Mouse (Mus musculus): ENCODE measurements at regions not wholly inside any gene's neighbourhood (a gene's known extent, or its start where the extent isn't known, plus 50 kb on each side); places are given as distances from the start of the nearest gene placed in this dataset.

DNA sequence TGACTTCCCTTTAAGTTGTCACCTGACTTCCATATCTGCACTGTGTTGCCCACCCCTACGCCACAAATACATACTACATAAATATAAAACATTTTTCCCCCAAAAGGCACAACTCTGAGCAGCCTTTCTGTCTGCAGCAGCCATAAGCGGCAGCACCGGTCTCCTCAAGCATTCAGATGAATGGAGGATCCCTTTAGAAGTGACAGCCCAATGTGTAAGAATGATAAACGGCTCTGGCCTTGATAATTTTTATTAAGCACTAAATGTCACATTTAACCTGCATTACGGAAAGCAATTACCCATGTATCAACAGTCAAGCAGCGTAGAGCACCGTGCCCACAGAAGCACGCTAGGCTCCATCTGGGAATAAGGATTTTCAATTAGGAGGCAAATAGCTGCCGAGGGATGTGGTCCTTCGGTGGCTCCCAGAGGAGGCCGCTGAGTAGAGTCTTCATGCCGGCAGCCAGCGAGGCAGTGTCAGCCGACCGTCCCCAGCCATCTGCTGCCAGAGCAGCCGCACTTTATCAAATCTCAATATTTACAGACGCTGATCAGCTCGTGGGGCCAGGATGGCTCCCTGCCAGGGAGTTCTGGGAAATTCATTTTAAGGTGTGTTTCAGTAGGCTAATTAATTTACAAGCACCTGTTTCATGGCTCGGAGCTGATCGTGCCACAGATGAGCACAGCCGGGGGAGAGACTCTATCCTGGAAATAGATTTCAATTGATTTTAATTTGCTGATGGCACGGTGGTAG lies 190.3 kb downstream of the Tex29 start:
- H3K27me3 ChIP-seq = peaks cover 10% of the 10 kb centered on the region
- ATAC-seq (no peak), DNase-seq (ENCODE audit: low read depth, low spot score) (no peak)
- in situ Hi-C loops (cut with MboI; ENCODE audit: low pct_unique_long_range_greater_than_20kb) = no loop called here
- CTCF ChIA-PET = interaction anchor here (0.6 kb wide), 1 partner anchor 603 kb away, joined by 3 read pairs; no protein-coding TSS in a partner anchor
- TF ChIP-seq CTCF (IDR thresholded peaks at IDR 0.05) = no peak
- POLR2A ChIA-PET = no interaction called here

DNA sequence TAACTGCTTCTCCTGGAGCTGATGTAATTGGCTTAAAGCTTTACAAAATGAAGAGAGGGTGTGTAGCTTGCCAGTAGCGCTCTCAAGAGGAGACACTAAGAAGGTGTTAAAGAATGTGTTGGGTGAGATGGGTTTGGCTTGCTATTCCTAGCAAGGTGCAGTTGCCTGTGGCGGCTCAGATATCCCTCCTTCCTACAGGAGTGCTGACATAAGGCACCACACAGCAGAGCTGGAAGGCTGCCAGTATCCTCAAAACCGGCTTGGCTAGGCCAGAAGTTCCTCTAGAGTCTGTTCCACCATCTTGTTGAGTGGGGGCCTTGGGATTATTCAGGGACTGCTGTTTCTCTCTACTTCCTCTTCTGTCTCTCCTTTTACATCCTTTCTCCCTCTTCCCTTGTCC lies 191.5 kb downstream of the Tex29 start:
- DNase-seq (ENCODE audit: low read depth, low spot score) = no peak
- ChIA-PET POLR2A (no interaction called here), CTCF (no interaction called here)
- no peak for ATAC-seq
- peaks cover 7% of the 10 kb centered on the region for H3K27me3 ChIP-seq
- in situ Hi-C loops (cut with MboI; ENCODE audit: low pct_unique_long_range_greater_than_20kb) = no loop called here
- no peak for TF ChIP-seq CTCF (IDR thresholded peaks at IDR 0.05)

DNA sequence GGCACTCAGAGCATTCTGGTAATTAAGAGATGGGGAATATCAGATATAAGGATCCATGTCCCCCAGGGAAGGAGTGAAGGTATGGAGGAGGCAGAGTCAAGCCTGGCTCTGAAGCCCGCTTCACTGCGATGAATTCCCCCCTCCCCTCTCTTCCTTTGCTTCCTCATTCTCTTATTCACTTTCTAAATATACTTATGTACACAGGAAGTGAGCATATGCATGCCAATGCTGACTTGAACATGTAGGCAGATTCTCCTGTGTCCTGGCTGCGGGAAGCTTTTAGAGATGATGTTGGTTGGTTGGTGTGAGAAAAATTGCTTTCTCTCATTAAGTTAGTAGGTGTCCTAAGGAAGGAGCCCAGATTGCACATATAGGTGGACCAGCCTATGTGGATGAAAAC lies 192.1 kb downstream of the Tex29 start:
- peaks cover 7% of the 10 kb centered on the region for H3K27me3 ChIP-seq
- POLR2A ChIA-PET = no interaction called here
- CTCF ChIA-PET = no interaction called here
- no peak for ATAC-seq
- no peak for TF ChIP-seq CTCF (IDR thresholded peaks at IDR 0.05)
- in situ Hi-C loops (cut with MboI; ENCODE audit: low pct_unique_long_range_greater_than_20kb) = no loop called here
- DNase-seq (ENCODE audit: low read depth, low spot score) = no peak

DNA sequence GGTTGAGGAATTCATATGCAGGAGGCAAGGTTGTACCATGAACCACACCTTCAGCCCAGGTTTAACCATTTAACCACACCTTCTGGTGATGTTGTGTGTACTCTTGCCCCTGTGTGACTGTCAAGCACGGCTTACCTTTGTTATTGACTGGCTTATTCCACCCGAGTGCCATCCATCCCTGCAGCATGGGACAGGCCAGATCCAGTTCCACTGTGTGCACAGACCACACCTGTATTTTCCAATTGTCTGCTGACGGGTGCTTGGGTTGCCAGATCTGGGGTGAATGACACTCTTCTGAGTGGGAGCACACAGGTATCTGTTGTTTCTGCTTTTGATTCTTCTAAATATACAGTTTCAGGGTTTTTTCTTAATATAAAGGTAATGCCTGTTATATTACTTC lies 196.1 kb downstream of the Tex29 start:
- in situ Hi-C loops (cut with MboI; ENCODE audit: low pct_unique_long_range_greater_than_20kb) = no loop called here
- ATAC-seq (no peak), DNase-seq (ENCODE audit: low read depth, low spot score) (no peak)
- ChIA-PET POLR2A (no interaction called here), CTCF (no interaction called here)
- H3K27me3 ChIP-seq = peaks cover 7% of the 10 kb centered on the region
- no peak for TF ChIP-seq CTCF (IDR thresholded peaks at IDR 0.05)

DNA sequence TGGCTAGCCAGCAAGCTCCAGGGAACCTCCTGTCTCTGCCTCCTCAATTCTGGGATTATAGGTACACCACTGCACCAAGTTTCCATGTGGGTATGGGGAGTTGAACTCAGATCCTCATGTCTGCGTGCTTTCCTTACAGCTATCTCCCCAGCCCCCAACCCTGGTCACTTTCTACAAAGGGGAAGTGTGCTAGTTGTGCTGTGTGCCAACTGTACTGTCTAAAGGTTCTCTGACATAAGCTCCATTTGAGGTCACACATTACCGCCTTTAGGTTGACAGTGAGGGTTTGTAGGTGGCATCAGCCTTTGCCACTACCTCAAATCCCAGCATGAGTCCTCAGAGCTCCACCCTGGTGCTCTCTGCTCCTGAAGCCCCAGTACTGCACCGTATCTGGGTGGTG lies 200.7 kb downstream of the Tex29 start:
- ChIA-PET CTCF (no interaction called here), POLR2A (no interaction called here)
- no peak for ATAC-seq
- peaks cover 18% of the 10 kb centered on the region for H3K27me3 ChIP-seq
- DNase-seq (ENCODE audit: low read depth, low spot score) = no peak
- in situ Hi-C loops (cut with MboI; ENCODE audit: low pct_unique_long_range_greater_than_20kb) = no loop called here
- TF ChIP-seq CTCF (IDR thresholded peaks at IDR 0.05) = no peak

DNA sequence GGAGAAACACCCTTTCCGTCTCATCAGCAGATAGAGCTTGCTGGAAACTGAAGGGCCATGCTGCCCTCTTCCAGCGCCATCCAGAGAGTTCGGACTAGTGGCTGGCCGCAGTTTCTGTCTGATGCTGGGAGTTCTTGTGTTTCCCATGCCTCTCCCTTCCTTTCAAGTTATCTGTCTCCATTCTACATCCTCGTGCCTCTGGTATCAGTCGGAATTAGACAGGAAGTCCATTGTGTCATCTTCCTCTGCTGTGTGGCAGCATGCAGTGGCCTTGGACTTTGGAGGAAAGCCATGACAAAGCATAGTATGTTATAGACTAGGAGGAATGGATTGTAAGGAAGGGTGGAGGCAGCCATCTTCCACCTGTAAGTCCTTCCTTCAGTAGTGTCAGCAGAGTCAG lies 201.4 kb downstream of the Tex29 start:
- DNase-seq (ENCODE audit: low read depth, low spot score) = no peak
- TF ChIP-seq CTCF (IDR thresholded peaks at IDR 0.05) = no peak
- ChIA-PET POLR2A (no interaction called here), CTCF (no interaction called here)
- no peak for ATAC-seq
- in situ Hi-C loops (cut with MboI; ENCODE audit: low pct_unique_long_range_greater_than_20kb) = no loop called here
- peaks cover 18% of the 10 kb centered on the region for H3K27me3 ChIP-seq

DNA sequence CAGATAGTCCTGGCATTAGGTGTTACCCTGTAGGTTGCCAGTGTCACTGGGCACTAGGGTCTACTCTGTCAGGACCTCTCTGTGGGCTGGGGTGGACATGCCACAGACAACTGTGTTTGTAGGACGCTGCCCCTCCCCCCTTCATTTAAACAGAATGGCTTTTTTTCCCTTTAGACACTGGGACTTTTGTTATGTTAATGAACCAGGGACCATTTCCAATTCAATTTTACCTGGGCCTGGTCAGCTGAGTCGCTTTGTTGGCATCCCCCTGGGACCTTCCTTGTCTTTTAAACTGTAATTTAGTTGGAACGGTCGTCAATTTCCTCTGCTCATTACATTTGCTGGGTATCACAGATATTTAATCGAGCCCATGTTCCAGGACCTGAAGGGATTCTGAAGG lies 210.6 kb downstream of the Tex29 start:
- no peak for TF ChIP-seq CTCF (IDR thresholded peaks at IDR 0.05)
- H3K27me3 ChIP-seq = no peaks in the 10 kb centered on the region
- in situ Hi-C loops (cut with MboI; ENCODE audit: low pct_unique_long_range_greater_than_20kb) = no loop called here
- ATAC-seq (no peak), DNase-seq (ENCODE audit: low read depth, low spot score) (no peak)
- CTCF ChIA-PET = no interaction called here
- POLR2A ChIA-PET = no interaction called here

DNA sequence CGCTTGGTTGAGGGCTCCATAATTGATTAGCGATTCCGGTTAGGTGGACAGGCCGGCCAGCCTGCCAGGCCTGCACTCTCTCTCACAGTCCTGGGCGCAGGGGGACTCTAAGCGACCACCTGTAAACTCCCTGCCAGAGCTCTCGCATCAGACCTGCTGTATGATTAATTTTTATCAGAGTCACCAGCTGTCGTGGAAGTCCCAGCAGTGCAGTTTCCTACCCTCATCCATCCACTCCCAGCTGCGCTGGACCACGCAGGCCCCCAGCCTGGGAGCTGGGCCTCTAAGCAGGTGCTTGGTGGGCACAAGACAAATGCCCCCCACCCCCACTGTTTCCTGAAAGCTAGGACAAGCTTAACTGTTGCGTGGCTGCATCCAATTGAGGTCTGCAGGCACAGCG lies 211.1 kb downstream of the Tex29 start:
- POLR2A ChIA-PET = no interaction called here
- no peak for DNase-seq (ENCODE audit: low read depth, low spot score)
- no peak for TF ChIP-seq CTCF (IDR thresholded peaks at IDR 0.05)
- H3K27me3 ChIP-seq = no peaks in the 10 kb centered on the region
- in situ Hi-C loops (cut with MboI; ENCODE audit: low pct_unique_long_range_greater_than_20kb) = no loop called here
- CTCF ChIA-PET = no interaction called here
- no peak for ATAC-seq

DNA sequence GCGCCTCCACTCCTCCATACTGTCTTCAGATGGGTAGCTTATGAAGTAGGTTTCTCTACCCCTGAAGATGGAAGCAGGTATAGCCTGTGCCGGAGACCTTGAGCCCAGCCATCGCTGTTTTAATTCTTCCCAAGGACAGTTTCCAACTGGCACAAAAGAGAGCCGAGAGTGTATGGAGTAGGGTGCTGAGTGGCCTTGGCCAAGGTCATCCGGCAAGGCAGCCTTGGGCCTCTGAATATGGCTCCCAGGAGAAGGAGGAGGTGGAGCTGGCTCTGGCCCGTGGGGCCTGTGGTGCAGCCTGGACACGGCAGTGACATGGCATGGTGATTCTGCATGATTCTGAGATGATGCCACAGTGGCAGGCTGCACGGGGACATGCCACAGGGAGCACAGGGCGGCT lies 215.7 kb downstream of the Tex29 start:
- DNase-seq (ENCODE audit: low read depth, low spot score) (no peak), ATAC-seq (no peak)
- H3K27me3 ChIP-seq = peaks cover 11% of the 10 kb centered on the region
- in situ Hi-C loops (cut with MboI; ENCODE audit: low pct_unique_long_range_greater_than_20kb) = no loop called here
- TF ChIP-seq CTCF (IDR thresholded peaks at IDR 0.05) = no peak
- CTCF ChIA-PET = no interaction called here
- POLR2A ChIA-PET = no interaction called here

DNA sequence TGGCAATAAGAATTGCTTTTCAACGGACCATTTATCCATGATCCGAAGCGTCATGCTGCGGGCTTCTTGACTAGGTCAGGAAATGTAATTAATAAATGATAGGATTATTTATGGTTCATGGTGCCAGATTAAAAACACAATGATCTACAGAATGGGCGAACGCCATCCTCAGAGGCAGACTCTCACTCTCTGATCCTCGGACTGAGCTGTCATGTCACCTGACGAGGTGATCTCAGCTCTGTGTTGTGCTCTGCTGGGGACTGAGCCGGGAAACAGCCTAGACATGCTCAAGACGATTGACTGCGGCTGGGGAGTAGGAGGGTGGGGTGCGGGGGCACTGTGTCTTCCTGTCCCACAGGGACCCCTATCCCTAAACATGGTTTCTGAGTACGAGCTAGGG lies 217.4 kb upstream of the A230072I06Rik start:
- no peak for ATAC-seq
- DNase-seq (ENCODE audit: low read depth, low spot score) = no peak
- peaks cover 16% of the 10 kb centered on the region for H3K27me3 ChIP-seq
- ChIA-PET CTCF (no interaction called here), POLR2A (no interaction called here)
- no peak for TF ChIP-seq CTCF (IDR thresholded peaks at IDR 0.05)
- in situ Hi-C loops (cut with MboI; ENCODE audit: low pct_unique_long_range_greater_than_20kb) = no loop called here

DNA sequence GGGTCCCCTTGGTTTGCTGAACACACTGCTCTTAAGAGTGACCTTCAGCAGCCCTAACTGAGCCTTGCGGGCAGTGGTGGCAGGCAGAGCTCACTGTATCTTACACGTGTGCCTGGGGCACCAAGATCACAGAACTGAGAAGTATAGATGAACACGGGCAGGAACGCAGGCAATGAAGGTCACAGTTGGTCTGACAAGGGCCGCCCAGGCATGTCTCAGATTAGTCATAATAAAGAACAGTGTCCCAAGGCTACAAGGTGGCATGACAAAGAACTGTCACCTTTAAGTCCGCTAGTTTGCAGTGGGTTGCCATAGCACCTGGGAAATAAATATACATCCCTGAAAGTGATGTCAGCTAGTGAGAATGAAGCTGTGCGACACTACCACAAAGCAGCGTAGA lies 215.9 kb upstream of the A230072I06Rik start:
- no peak for DNase-seq (ENCODE audit: low read depth, low spot score)
- TF ChIP-seq CTCF (IDR thresholded peaks at IDR 0.05) = no peak
- ChIA-PET CTCF (no interaction called here), POLR2A (interaction anchor here (0.6 kb wide), 1 partner anchor 634 kb away, joined by 4 read pairs; no protein-coding TSS in a partner anchor)
- peaks cover 16% of the 10 kb centered on the region for H3K27me3 ChIP-seq
- in situ Hi-C loops (cut with MboI; ENCODE audit: low pct_unique_long_range_greater_than_20kb) = no loop called here
- ATAC-seq = no peak

DNA sequence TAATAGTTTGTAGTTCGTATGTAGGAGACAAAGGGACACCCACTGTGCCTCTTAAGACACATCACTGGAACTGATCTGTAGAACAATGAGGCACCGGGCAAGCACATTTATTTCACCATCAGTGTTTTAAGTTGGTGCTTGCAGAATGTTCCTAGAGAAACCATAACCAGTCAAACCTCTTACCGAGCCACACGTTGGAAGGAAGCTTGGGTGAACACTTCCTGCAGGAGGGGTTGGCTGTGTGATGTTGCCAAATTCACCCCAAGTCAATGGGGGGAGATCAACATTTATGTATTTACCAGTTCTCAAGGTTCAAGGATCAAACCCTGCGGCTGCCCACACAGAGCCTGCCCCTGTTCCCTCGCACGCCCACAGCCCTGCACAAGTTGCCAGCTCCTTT lies 214.0 kb upstream of the A230072I06Rik start:
- DNase-seq (ENCODE audit: low read depth, low spot score) = no peak
- ChIA-PET CTCF (no interaction called here), POLR2A (no interaction called here)
- no peak for TF ChIP-seq CTCF (IDR thresholded peaks at IDR 0.05)
- in situ Hi-C loops (cut with MboI; ENCODE audit: low pct_unique_long_range_greater_than_20kb) = no loop called here
- ATAC-seq = no peak
- peaks cover 13% of the 10 kb centered on the region for H3K27me3 ChIP-seq
